Mouse (Mus musculus) testis, adult 10 weeks (tissue): Measurements from ENCODE around the gene Mib2. TPM values are rescaled to one million over a fixed set of nuclear protein-coding genes. Genes with fewer than 3 reads are reported as not detected.

Experiments
- polyA plus RNA-seq: library from polyadenylated mRNA; stranded (reverse); fragments of 350-450 nt; fragmentation: Illumina TruSeq; extraction: RNeasy Lipid Tissue Mini Kit (QIAGEN cat#74804); gene quantifications from one replicate; pipeline ENCODE4 v1.2.3, GENCODE M21; 2014; ENCODE audit warnings: low read depth, low replicate concordance

Mib2 gene
- 1.5 TPM for polyA plus RNA-seq

GRCm38 (mm10) chr4:155668689-155669597, at the start of gene Mib2:
Gene Mib2, minus strand, starts transcription at chr4:155669198.

GRCm38 (mm10) chr4:155704721-155705591, 36.0 kb upstream of the Mib2 start, which contains the start of gene Ssu72:
Gene Ssu72, plus strand, starts transcription at chr4:155704800.

GRCm38 (mm10) chr4:155694111-155694481, 25.1 kb upstream of the Mib2 start, which contains the start of gene Fndc10:
Gene Fndc10, plus strand, starts transcription at chr4:155694342.

GRCm38 (mm10) chr4:155653086-155653450, 15.9 kb downstream of the Mib2 start, which contains the start of gene Mmp23:
Gene Mmp23, minus strand, starts transcription at chr4:155653384.

GRCm38 (mm10) chr4:155645308-155645707, 23.7 kb downstream of the Mib2 start, which contains the start of gene Gm10563:
Gene Gm10563, minus strand, starts transcription at chr4:155645408.

GRCm38 (mm10) chr4:155624338-155625291, 44.4 kb downstream of the Mib2 start, which contains the start of gene Cdk11b:
Gene Cdk11b, plus strand, starts transcription at chr4:155624854.

Other genes with a start within 250 kb of the Mib2 start
- not detected for gene Tmem52, start 200.1 kb downstream of the Mib2 start, polyA plus RNA-seq
- 78.4 TPM for gene Gnb1, start 177.8 kb downstream of the Mib2 start, polyA plus RNA-seq
- 20.0 TPM for gene Nadk, start 106.8 kb downstream of the Mib2 start, polyA plus RNA-seq
- 5.4 TPM for gene Slc35e2, start 67.8 kb downstream of the Mib2 start, polyA plus RNA-seq
- gene Cdk11b, start 44.3 kb downstream of the Mib2 start, polyA plus RNA-seq = 73.4 TPM
- not detected for gene Gm10563, start 23.8 kb downstream of the Mib2 start, polyA plus RNA-seq
- gene Mmp23, start 15.8 kb downstream of the Mib2 start, polyA plus RNA-seq = 0.27 TPM
- not detected for gene Fndc10, start 25.1 kb upstream of the Mib2 start, polyA plus RNA-seq
- 45.1 TPM for gene Ssu72, start 35.6 kb upstream of the Mib2 start, polyA plus RNA-seq
- not detected for gene Tmem240, start 65.6 kb upstream of the Mib2 start, polyA plus RNA-seq
- gene Atad3a, start 91.9 kb upstream of the Mib2 start, polyA plus RNA-seq = 1.5 TPM
- 0.57 TPM for gene Vwa1, start 105.5 kb upstream of the Mib2 start, polyA plus RNA-seq
- 1.7 TPM for gene Tmem88b, start 116.7 kb upstream of the Mib2 start, polyA plus RNA-seq
- not detected for gene Ankrd65, start 121.2 kb upstream of the Mib2 start, polyA plus RNA-seq
- gene Mrpl20, start 133.7 kb upstream of the Mib2 start, polyA plus RNA-seq = 131 TPM
- gene Ccnl2, start 143.3 kb upstream of the Mib2 start, polyA plus RNA-seq = 32.1 TPM
- gene Aurkaip1, start 162.1 kb upstream of the Mib2 start, polyA plus RNA-seq = 6.5 TPM
- 91.8 TPM for gene Mxra8, start 170.5 kb upstream of the Mib2 start, polyA plus RNA-seq
- 6.2 TPM for gene Dvl1, start 178.2 kb upstream of the Mib2 start, polyA plus RNA-seq
- gene Tas1r3, start 194.2 kb upstream of the Mib2 start, polyA plus RNA-seq = 0.18 TPM
- gene Cptp, start 200.2 kb upstream of the Mib2 start, polyA plus RNA-seq = 60.8 TPM
- gene Ints11, start 200.3 kb upstream of the Mib2 start, polyA plus RNA-seq = 2.4 TPM
- gene Pusl1, start 222.6 kb upstream of the Mib2 start, polyA plus RNA-seq = 0.56 TPM
- gene Acap3, start 222.6 kb upstream of the Mib2 start, polyA plus RNA-seq = 1.0 TPM